8 mouse cellular contexts compared by ENCODE assay signal in genomic region chr2:167685137-167685536, GRCm38 (mm10). TPM values are rescaled to one million over a fixed set of nuclear protein-coding genes. Genes with fewer than 3 reads are reported as not detected.
DNase-seq lines count a peak whose midpoint lies in the region; ATAC-seq and TF ChIP-seq lines count a peak whose summit lies in the region.

No protein-coding gene starts in this region.

- H3K27ac ChIP-seq in liver, embryonic 14.5 days, result no peak overlapping the region
- no peak overlapping the region for H3K27ac ChIP-seq in olfactory bulb, adult 2 months (ENCODE audit: insufficient read depth, low read depth, low read length)

- no peak for TF ChIP-seq EP300 in liver, embryonic 14.5 days (IDR thresholded peaks at IDR 0.05; ENCODE audit: low read depth)

- peaks cover 12% of the 10 kb centered on the region for H3K27me3 ChIP-seq in liver, embryonic 14.5 days (ENCODE audit: control insufficient read depth, insufficient read depth, low read length)

- no peak overlapping the region for H3K9ac ChIP-seq in liver, embryonic 14.5 days (replicated peaks)

- peak; percentile 100 for TF ChIP-seq CTCF in liver, embryonic 14.5 days (IDR thresholded peaks at IDR 0.05; ENCODE audit: low read depth)
- TF ChIP-seq CTCF in olfactory bulb, adult 2 months (IDR thresholded peaks at IDR 0.05; ENCODE audit: insufficient read depth, low read depth, low read length), result peak; percentile 92

- no peak overlapping the region for H3K4me2 ChIP-seq in liver, embryonic 14.5 days (ENCODE audit: low read depth)

- H3K36me3 ChIP-seq in liver, embryonic 14.5 days (replicated peaks; ENCODE audit: control insufficient read depth, insufficient read depth, low read depth), result no peaks in the 10 kb centered on the region

- WGBS in liver, embryonic 14.5 days (ENCODE audit: insufficient replicate concordance), result 6% methylated on average over 8 of the region's 8 CpGs
- WGBS in olfactory bulb, adult 2 months, result 4% methylated on average over 8 of the region's 8 CpGs

- 0 out of 4 replicates have a peak, but pooled peaks cover 0 to 2% of the 10 kb centered on the region in 2 experiments for H3K4me1 ChIP-seq in liver, embryonic 14.5 days (replicated peaks; ENCODE audit: control insufficient read depth in 2 of 2, insufficient read depth in 2 of 2, low read length in 1 of 2)
- H3K4me1 ChIP-seq in olfactory bulb, adult 2 months (ENCODE audit: control insufficient read depth, insufficient read depth, low read length), result peaks cover 12% of the 10 kb centered on the region

- H3K4me3 ChIP-seq in liver, embryonic 14.5 days (ENCODE audit: insufficient read depth in 1 of 2, low read depth in 2 of 2, low read length in 2 of 2), result no peak overlapping the region
- no peak overlapping the region for H3K4me3 ChIP-seq in olfactory bulb, adult 2 months (ENCODE audit: insufficient read depth, low read depth, low read length)

- peak; percentile 21 for ATAC-seq in activated CD4-positive, CD25-positive, alpha-beta regulatory T cell, adult 4 months
- peak; percentile 50 for ATAC-seq in common myeloid progenitor, adult 5-6 weeks (replicated peaks; ENCODE audit: low read depth, poor library complexity, severe bottlenecking)
- ATAC-seq in liver, embryonic 14.5 days (ENCODE audit: insufficient read depth), result no peak

- no peaks in the 10 kb centered on the region for H3K9me3 ChIP-seq in liver, embryonic 14.5 days (ENCODE audit: control insufficient read depth, low read length)

- peak; percentile 88 for DNase-seq in A20 (ENCODE audit: low read depth, low spot score)
- peak; percentile 95 to 97 for DNase-seq in gastrocnemius, adult 8-10 months (ENCODE audit: low spot score in 2 of 2)
- peak; percentile 95 for DNase-seq in kidney, postnatal 14 days
- peak; percentile 76 to 82 (median 78) for DNase-seq in liver, embryonic 14.5 days (ENCODE audit: low read depth in 3 of 3, low spot score in 3 of 3)
- peak; percentile 80 to 84 for DNase-seq in thymus, adult 18-20 months

- no peak for TF ChIP-seq POLR2A in olfactory bulb, adult 2 months (IDR thresholded peaks at IDR 0.05; ENCODE audit: insufficient read depth, low read depth, low read length)

RNA-seq across cellular contexts. Expression of gene Cebpb, which starts 3.6 kb away (rescaled TPM):
- 1 to 10 TPM in 1 of 2 experiments, under 1 TPM in 1; 0.32 to 2.6 TPM for polyA plus RNA-seq in activated CD4-positive, CD25-positive, alpha-beta regulatory T cell, adult 4 months (2017; shearing (Covaris generic))
- total RNA-seq in common myeloid progenitor, adult 5-6 weeks (2017), result 4.7 and 6.5 TPM in 2 replicates
- total RNA-seq in gastrocnemius, adult 8-10 months (2022), result 100 to 1,000 TPM in 2 of 4 experiments, 10 to 100 TPM in 2; 75.3 to 167 (median 96.4) TPM
- polyA plus RNA-seq in liver, embryonic 14.5 days (2012; rRNA removed), result 5.4 and 17.2 TPM in 2 replicates
- 12.8 and 13.2 TPM in 2 replicates for polyA plus RNA-seq in liver, embryonic 14.5 days (2014; fragmentation: Nextera tagmentation; extraction: Ambion mirVana)
- not detected in 2 replicates for polyA plus RNA-seq in olfactory bulb, adult 2 months (2012; ENCODE audit: insufficient read depth, insufficient read length, low replicate concordance, missing spikeins)

RNA-seq across cellular contexts. Expression of gene Tmem189, which starts 4.5 kb away (rescaled TPM):
- polyA plus RNA-seq in activated CD4-positive, CD25-positive, alpha-beta regulatory T cell, adult 4 months (2017; shearing (Covaris generic)), result 10 to 100 TPM; 12.6 to 13.5 TPM
- 17.3 and 27.5 TPM in 2 replicates for total RNA-seq in common myeloid progenitor, adult 5-6 weeks (2017)
- 10 to 100 TPM; 11.8 to 13.1 (median 12.5) TPM for total RNA-seq in gastrocnemius, adult 8-10 months (2022)
- polyA plus RNA-seq in liver, embryonic 14.5 days (2012; rRNA removed), result 14.6 and 15.1 TPM in 2 replicates
- polyA plus RNA-seq in liver, embryonic 14.5 days (2014; fragmentation: Nextera tagmentation; extraction: Ambion mirVana), result 12.3 and 12.4 TPM in 2 replicates
- 167 TPM in 1 of 2 replicates, not detected in the other for polyA plus RNA-seq in olfactory bulb, adult 2 months (2012; ENCODE audit: insufficient read depth, insufficient read length, low replicate concordance, missing spikeins)

RNA-seq across cellular contexts. Expression of gene Gm20431, which starts 23.8 kb away (rescaled TPM):
- polyA plus RNA-seq in activated CD4-positive, CD25-positive, alpha-beta regulatory T cell, adult 4 months (2017; shearing (Covaris generic)), result not detected
- not detected in 2 replicates for total RNA-seq in common myeloid progenitor, adult 5-6 weeks (2017)
- total RNA-seq in gastrocnemius, adult 8-10 months (2022), result 10 to 100 TPM in 2 of 4 experiments, 1 to 10 TPM in 2; 5.9 to 14.3 (median 9.0) TPM
- polyA plus RNA-seq in liver, embryonic 14.5 days (2012; rRNA removed), result not detected in 2 replicates
- 0.96 and 2.1 TPM in 2 replicates for polyA plus RNA-seq in liver, embryonic 14.5 days (2014; fragmentation: Nextera tagmentation; extraction: Ambion mirVana)
- not detected in 2 replicates for polyA plus RNA-seq in olfactory bulb, adult 2 months (2012; ENCODE audit: insufficient read depth, insufficient read length, low replicate concordance, missing spikeins)

RNA-seq across cellular contexts. Expression of gene Ube2v1, which starts 53.2 kb away (rescaled TPM):
- polyA plus RNA-seq in activated CD4-positive, CD25-positive, alpha-beta regulatory T cell, adult 4 months (2017; shearing (Covaris generic)), result 100 to 1,000 TPM; 308 to 398 TPM
- 60.9 and 84.5 TPM in 2 replicates for total RNA-seq in common myeloid progenitor, adult 5-6 weeks (2017)
- total RNA-seq in gastrocnemius, adult 8-10 months (2022), result 100 to 1,000 TPM; 163 to 176 (median 172) TPM
- polyA plus RNA-seq in liver, embryonic 14.5 days (2012; rRNA removed), result 75.0 and 75.9 TPM in 2 replicates
- polyA plus RNA-seq in liver, embryonic 14.5 days (2014; fragmentation: Nextera tagmentation; extraction: Ambion mirVana), result 145 and 158 TPM in 2 replicates
- polyA plus RNA-seq in olfactory bulb, adult 2 months (2012; ENCODE audit: insufficient read depth, insufficient read length, low replicate concordance, missing spikeins), result not detected in 2 replicates
